Mouse (Mus musculus) intestine, embryonic 16.5 days (tissue): ENCODE measurements around the gene Sema4c. TPM values are rescaled to one million over a fixed set of nuclear protein-coding genes. Genes with fewer than 3 reads are reported as not detected.

Source experiments
- ATAC-seq: fragments of 200-750 bp; cut with Nextera tagmentation; 2 replicates; pipeline ENCODE4 v1.8.0; 2017; ENCODE audit warnings: moderate TSS enrichment, moderate library complexity
- H3K27ac ChIP-seq: fragments of 300-500 bp; sonication (generic); 2 replicates; pipeline ENCODE4 v1.5.1; 2014; ENCODE audit warnings: mild to moderate bottlenecking, low read length
- H3K27me3 ChIP-seq: fragments of 300-500 bp; sonication (generic); replicated peaks from 2 replicates; pipeline ENCODE4 v1.6.1; 2014; ENCODE audit warnings: low read length, control low read depth, mixed read lengths; ENCODE audit not compliant: control insufficient read depth, insufficient read depth
- H3K36me3 ChIP-seq: fragments of 300-500 bp; sonication (generic); 2 replicates; pipeline ENCODE4 v1.6.1; 2014; ENCODE audit warnings: low read length, control low read depth; ENCODE audit not compliant: control insufficient read depth, insufficient read depth
- H3K4me1 ChIP-seq: fragments of 300-500 bp; sonication (generic); 2 replicates; pipeline ENCODE4 v1.6.1; 2014; ENCODE audit warnings: low read length, control low read depth, mixed read lengths; ENCODE audit not compliant: control insufficient read depth, insufficient read depth
- H3K4me2 ChIP-seq: fragments of 300-500 bp; sonication (generic); 2 replicates; pipeline ENCODE4 v1.6.1; 2014; ENCODE audit warnings: low read depth, low read length, control low read depth
- H3K4me3 ChIP-seq: fragments of 300-500 bp; sonication (generic); 2 replicates; pipeline ENCODE4 v1.5.1; 2014; ENCODE audit warnings: mild to moderate bottlenecking, low read length
- H3K9ac ChIP-seq: fragments of 300-500 bp; sonication (generic); 2 replicates; pipeline ENCODE4 v1.6.1; 2014; ENCODE audit warnings: low read depth, low read length
- H3K9me3 ChIP-seq: fragments of 300-500 bp; sonication (generic); 2 replicates; pipeline ENCODE4 v1.6.1; 2016; ENCODE audit warnings: low read length, control low read depth; ENCODE audit not compliant: control insufficient read depth
- WGBS: fragments of 180-500 bp; shearing (Covaris S2); extraction: QIAGEN DNeasy Blood & Tissue Kit; methylation state at CpG from one replicate; pipeline ENCODE4 v1.1.7; 2014; 5-methylcytosine and 5-hydroxymethylcytosine counted together
- polyA plus RNA-seq: library from polyadenylated mRNA; unstranded; fragments of >200 nt; fragmentation: Nextera tagmentation; extraction: Ambion mirVana; gene quantifications from 2 replicates; pipeline ENCODE4 v1.2.1, GENCODE M21; 2015

Sema4c gene
- polyA plus RNA-seq, 1 experiment from 2014 or later = 7.9 TPM

GRCm38 (mm10) chr1:36533546-36533945, 24.6 kb downstream of the Sema4c start:
- H3K36me3 ChIP-seq = peaks cover under 1% of the 10 kb centered on the region; the same call in 1 of the 2 replicates
- no peak overlapping the region for H3K9ac ChIP-seq
- no peak overlapping the region for H3K27ac ChIP-seq
- ATAC-seq = no peak
- H3K4me1 ChIP-seq = no peaks in the 10 kb centered on the region
- H3K27me3 ChIP-seq = no peaks in the 10 kb centered on the region
- no peaks in the 10 kb centered on the region for H3K9me3 ChIP-seq
- no peak overlapping the region for H3K4me2 ChIP-seq
- WGBS = 76% methylated on average over 6 of the region's 6 CpGs
- H3K4me3 ChIP-seq = no peak overlapping the region

- Histone ChIP-seq H3K4me2 (no peak overlapping the region), H3K4me3 (no peak overlapping the region), H3K9me3 (no peaks in the 10 kb centered on the region), H3K4me1 (no peaks in the 10 kb centered on the region), H3K9ac (0 out of 2 replicates have a peak overlapping the region, but pooled peaks have one; percentile 7), H3K27ac (no peak overlapping the region), H3K27me3 (no peaks in the 10 kb centered on the region), H3K36me3 (no peaks in the 10 kb centered on the region; the same call in 1 of the 2 replicates)
- WGBS = 94% methylated on average over 12 of the region's 12 CpGs
- ATAC-seq = no peak
Observed at GRCm38 (mm10) chr1:36531461-36531860, 26.7 kb downstream of the Sema4c start.

GRCm38 (mm10) chr1:36530962-36531361, 27.2 kb downstream of the Sema4c start:
- no peak overlapping the region for H3K4me2 ChIP-seq
- no peaks in the 10 kb centered on the region for H3K4me1 ChIP-seq
- 81% methylated on average over 7 of the region's 7 CpGs for WGBS
- ATAC-seq = no peak
- no peaks in the 10 kb centered on the region for H3K9me3 ChIP-seq
- no peak overlapping the region for H3K9ac ChIP-seq
- H3K4me3 ChIP-seq = no peak overlapping the region
- no peaks in the 10 kb centered on the region; the same call in 1 of the 2 replicates for H3K36me3 ChIP-seq
- H3K27ac ChIP-seq = no peak overlapping the region
- H3K27me3 ChIP-seq = no peaks in the 10 kb centered on the region

GRCm38 (mm10) chr1:36530485-36530884, 27.7 kb downstream of the Sema4c start:
- ATAC-seq = no peak
- Histone ChIP-seq H3K27ac (no peak overlapping the region), H3K4me3 (no peak overlapping the region), H3K4me2 (no peak overlapping the region), H3K36me3 (peaks cover 4% of the 10 kb centered on the region), H3K9ac (no peak overlapping the region), H3K9me3 (no peaks in the 10 kb centered on the region), H3K27me3 (no peaks in the 10 kb centered on the region), H3K4me1 (no peaks in the 10 kb centered on the region)
- 77% methylated on average over 8 of the region's 8 CpGs for WGBS

GRCm38 (mm10) chr1:36529875-36530274, 28.3 kb downstream of the Sema4c start:
- Histone ChIP-seq H3K9ac (no peak overlapping the region), H3K4me3 (no peak overlapping the region), H3K9me3 (no peaks in the 10 kb centered on the region), H3K27ac (no peak overlapping the region), H3K36me3 (peaks cover 8% of the 10 kb centered on the region), H3K27me3 (no peaks in the 10 kb centered on the region), H3K4me2 (no peak overlapping the region), H3K4me1 (no peaks in the 10 kb centered on the region)
- WGBS = 94% methylated on average over 4 of the region's 4 CpGs
- no peak for ATAC-seq

GRCm38 (mm10) chr1:36529274-36529673, 28.9 kb downstream of the Sema4c start:
- WGBS = 89% methylated on average over 4 of the region's 4 CpGs
- no peaks in the 10 kb centered on the region for H3K9me3 ChIP-seq
- H3K9ac ChIP-seq = no peak overlapping the region

GRCm38 (mm10) chr1:36528351-36528750, 29.8 kb downstream of the Sema4c start:
- 19% methylated on average over 1 of the region's 1 CpGs for WGBS
- ATAC-seq = no peak
- H3K4me3 ChIP-seq = no peak overlapping the region
- peaks cover 8% of the 10 kb centered on the region for H3K36me3 ChIP-seq
- H3K4me2 ChIP-seq = no peak overlapping the region
- H3K27me3 ChIP-seq = no peaks in the 10 kb centered on the region
- no peaks in the 10 kb centered on the region for H3K4me1 ChIP-seq
- H3K9ac ChIP-seq = no peak overlapping the region
- H3K9me3 ChIP-seq = no peaks in the 10 kb centered on the region
- no peak overlapping the region for H3K27ac ChIP-seq

More at GRCm38 (mm10) chr1:36529274-36529673, 28.9 kb downstream of the Sema4c start:
- Histone ChIP-seq H3K36me3 (peaks cover 8% of the 10 kb centered on the region), H3K27ac (no peak overlapping the region), H3K4me3 (no peak overlapping the region), H3K4me2 (no peak overlapping the region), H3K4me1 (no peaks in the 10 kb centered on the region), H3K27me3 (no peaks in the 10 kb centered on the region)
- no peak for ATAC-seq

- no peak overlapping the region for H3K9ac ChIP-seq
- H3K4me2 ChIP-seq = no peak overlapping the region
- peaks cover 8% of the 10 kb centered on the region for H3K36me3 ChIP-seq
- no peaks in the 10 kb centered on the region for H3K4me1 ChIP-seq
- H3K4me3 ChIP-seq = no peak overlapping the region
- ATAC-seq = no peak
- no peak overlapping the region for H3K27ac ChIP-seq
- no peaks in the 10 kb centered on the region for H3K27me3 ChIP-seq
- H3K9me3 ChIP-seq = no peaks in the 10 kb centered on the region
- 88% methylated on average over 10 of the region's 10 CpGs for WGBS
Observed at GRCm38 (mm10) chr1:36526903-36527302, 31.2 kb downstream of the Sema4c start.

- WGBS = 86% methylated on average over 12 of the region's 12 CpGs
- no peak for ATAC-seq
- peaks cover 12% of the 10 kb centered on the region for H3K36me3 ChIP-seq
Observed at GRCm38 (mm10) chr1:36525774-36526173, 32.4 kb downstream of the Sema4c start.

GRCm38 (mm10) chr1:36524058-36524457, 34.1 kb downstream of the Sema4c start:
- no peak overlapping the region for H3K4me3 ChIP-seq
- WGBS = 49% methylated on average over 5 of the region's 5 CpGs
- no peaks in the 10 kb centered on the region for H3K9me3 ChIP-seq
- no peak overlapping the region for H3K27ac ChIP-seq
- peaks cover 23% of the 10 kb centered on the region for H3K36me3 ChIP-seq
- no peak overlapping the region for H3K9ac ChIP-seq
- H3K27me3 ChIP-seq = no peaks in the 10 kb centered on the region
- no peaks in the 10 kb centered on the region for H3K4me1 ChIP-seq
- H3K4me2 ChIP-seq = no peak overlapping the region
- ATAC-seq = peak; percentile 43; the same call in 1 of the 2 replicates

More at GRCm38 (mm10) chr1:36525774-36526173, 32.4 kb downstream of the Sema4c start:
- Histone ChIP-seq H3K4me1 (no peaks in the 10 kb centered on the region), H3K4me3 (no peak overlapping the region), H3K9ac (no peak overlapping the region), H3K9me3 (no peaks in the 10 kb centered on the region), H3K27me3 (no peaks in the 10 kb centered on the region), H3K27ac (no peak overlapping the region), H3K4me2 (no peak overlapping the region)
